8 mouse cellular contexts compared by ENCODE assay signal in the genomic region with DNA sequence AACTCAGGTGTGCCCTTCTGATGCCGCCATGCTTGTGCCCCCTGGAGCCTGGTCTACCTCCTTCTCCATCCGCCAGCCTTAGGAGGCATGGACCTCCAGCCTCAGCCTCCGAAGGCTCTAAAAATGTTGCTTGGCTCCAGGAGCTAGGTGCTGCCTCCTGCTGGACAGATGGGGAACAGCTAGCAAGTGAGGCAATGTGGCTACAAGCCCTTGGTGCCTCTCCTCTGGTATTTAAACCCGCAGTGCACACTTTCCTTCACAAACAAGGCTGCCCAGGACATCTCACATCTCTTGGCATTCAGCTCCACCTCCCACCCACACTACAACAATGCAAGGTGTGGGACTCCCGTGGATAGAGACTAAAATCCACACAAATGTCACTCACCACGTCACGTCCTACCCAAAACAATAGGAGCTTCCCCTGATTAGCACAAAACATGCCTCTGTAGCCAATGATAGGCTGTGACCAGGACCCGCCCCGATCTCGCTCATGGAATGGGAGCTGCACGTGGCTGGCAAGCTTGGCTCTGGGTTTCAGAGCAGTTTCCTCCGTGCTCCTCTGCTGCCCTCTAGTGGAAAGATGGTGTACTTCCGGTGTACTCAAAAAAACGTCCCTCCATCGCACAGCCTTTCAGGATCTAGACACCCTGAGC. TPM values are rescaled to one million over a fixed set of nuclear protein-coding genes. Genes with fewer than 3 reads are reported as not detected.
DNase-seq lines count a peak whose midpoint lies in the region; ATAC-seq lines count a peak whose summit lies in the region.

No protein-coding gene starts in this region.

- no peaks in the 10 kb centered on the region for H3K36me3 ChIP-seq in forebrain, embryonic 10.5 days (replicated peaks)
- no peaks in the 10 kb centered on the region for H3K36me3 ChIP-seq in heart, embryonic 16.5 days (ENCODE audit: control insufficient read depth, insufficient read depth)
- H3K36me3 ChIP-seq in liver, embryonic 15.5 days (replicated peaks), result no peaks in the 10 kb centered on the region
- H3K36me3 ChIP-seq in neural tube, embryonic 12.5 days, result no peaks in the 10 kb centered on the region

- peak overlapping the region; percentile 73 for H3K4me2 ChIP-seq in heart, embryonic 16.5 days (ENCODE audit: low read depth, low read length)
- H3K4me2 ChIP-seq in liver, embryonic 15.5 days, result peak overlapping the region; percentile 66
- H3K4me2 ChIP-seq in neural tube, embryonic 12.5 days (replicated peaks), result peak overlapping the region; percentile 54

- 4% methylated on average over 15 of the region's 15 CpGs for WGBS in forebrain, embryonic 10.5 days
- 2% methylated on average over 15 of the region's 15 CpGs for WGBS in heart, embryonic 16.5 days
- 2% methylated on average over 15 of the region's 15 CpGs for WGBS in liver, embryonic 15.5 days (ENCODE audit: insufficient replicate concordance)
- WGBS in neural tube, embryonic 12.5 days, result 4% methylated on average over 15 of the region's 15 CpGs

- peak overlapping the region; percentile 84 for H3K27ac ChIP-seq in forebrain, embryonic 10.5 days
- peak overlapping the region; percentile 81 for H3K27ac ChIP-seq in heart, embryonic 16.5 days (ENCODE audit: low read length)
- H3K27ac ChIP-seq in liver, embryonic 15.5 days (replicated peaks), result peak overlapping the region; percentile 57; the same call in 1 of the 2 replicates
- H3K27ac ChIP-seq in neural tube, embryonic 12.5 days, result no peak overlapping the region; the same call in 1 of the 2 replicates

- DNase-seq in c-Kit-negative CD71-positive TER-119-positive erythroid progenitor cells, embryonic 14.5 days (ENCODE audit: low read depth, low spot score), result peak; percentile 84
- DNase-seq in forebrain, embryonic 10.5 days (ENCODE audit: extremely low spot score, low spot score), result peak; percentile 97
- peak; percentile 95 for DNase-seq in kidney, postnatal 36 days
- DNase-seq in telencephalon, adult 2 months (ENCODE audit: low read depth, low spot score), result peak; percentile 93

- 0 out of 2 replicates have a peak, but pooled peaks cover 7% of the 10 kb centered on the region for H3K27me3 ChIP-seq in forebrain, embryonic 10.5 days (ENCODE audit: poor library complexity, severe bottlenecking)
- H3K27me3 ChIP-seq in heart, embryonic 16.5 days (ENCODE audit: control insufficient read depth, insufficient read depth, low read length), result no peaks in the 10 kb centered on the region
- 0 out of 2 replicates have a peak, but pooled peaks cover 6% of the 10 kb centered on the region for H3K27me3 ChIP-seq in liver, embryonic 15.5 days
- no peaks in the 10 kb centered on the region for H3K27me3 ChIP-seq in neural tube, embryonic 12.5 days (replicated peaks)

- H3K4me3 ChIP-seq in forebrain, embryonic 10.5 days, result peak overlapping the region; percentile 45
- H3K4me3 ChIP-seq in heart, embryonic 16.5 days (ENCODE audit: low read length), result peak overlapping the region; percentile 38
- H3K4me3 ChIP-seq in liver, embryonic 15.5 days (replicated peaks), result peak overlapping the region; percentile 27
- peak overlapping the region; percentile 15; the same call in 1 of the 2 replicates for H3K4me3 ChIP-seq in neural tube, embryonic 12.5 days

- H3K9me3 ChIP-seq in forebrain, embryonic 10.5 days, result no peaks in the 10 kb centered on the region
- no peaks in the 10 kb centered on the region for H3K9me3 ChIP-seq in heart, embryonic 16.5 days (replicated peaks; ENCODE audit: control insufficient read depth, low read length)
- H3K9me3 ChIP-seq in liver, embryonic 15.5 days (replicated peaks), result no peaks in the 10 kb centered on the region
- no peaks in the 10 kb centered on the region for H3K9me3 ChIP-seq in neural tube, embryonic 12.5 days

- ATAC-seq in CD4-positive, CD25-positive, alpha-beta regulatory T cell, adult 4 months, result peak; percentile 85
- peak; percentile 91 for ATAC-seq in heart, embryonic 16.5 days (replicated peaks; ENCODE audit: extremely low read depth, insufficient read depth, low FRiP score)
- ATAC-seq in liver, embryonic 15.5 days (ENCODE audit: insufficient read depth), result peak; percentile 81
- peak; percentile 96 for ATAC-seq in neural tube, embryonic 12.5 days (ENCODE audit: low FRiP score, low read depth)

- peaks cover 20% of the 10 kb centered on the region for H3K4me1 ChIP-seq in forebrain, embryonic 10.5 days
- H3K4me1 ChIP-seq in heart, embryonic 16.5 days (ENCODE audit: control insufficient read depth, insufficient read depth, low read length), result peaks cover 4% of the 10 kb centered on the region; the same call in 1 of the 2 replicates
- peaks cover 15% of the 10 kb centered on the region for H3K4me1 ChIP-seq in liver, embryonic 15.5 days (replicated peaks)
- peaks cover 6% of the 10 kb centered on the region; the same call in 1 of the 2 replicates for H3K4me1 ChIP-seq in neural tube, embryonic 12.5 days

- H3K9ac ChIP-seq in heart, embryonic 16.5 days (ENCODE audit: low read length), result peak overlapping the region; percentile 42
- no peak overlapping the region for H3K9ac ChIP-seq in liver, embryonic 15.5 days
- H3K9ac ChIP-seq in neural tube, embryonic 12.5 days, result 0 out of 2 replicates have a peak overlapping the region, but pooled peaks have one; percentile 33

RNA-seq across cellular contexts. Expression of a gene that starts 20.2 kb away (rescaled TPM):
- under 1 TPM in 1 of 2 experiments, not detected in 1; 0.30 TPM for polyA plus RNA-seq in CD4-positive, CD25-positive, alpha-beta regulatory T cell, adult 4 months (2017; shearing (Covaris generic))
- 32.6 and 35.6 TPM in 2 replicates for polyA plus RNA-seq in forebrain, embryonic 10.5 days (2016; fragmentation: Nextera tagmentation; extraction: Ambion mirVana)
- 132 and 209 TPM in 2 replicates for polyA plus RNA-seq in heart, embryonic 16.5 days (2015; fragmentation: Nextera tagmentation; extraction: Ambion mirVana)
- 114 and 118 TPM in 2 replicates for polyA plus RNA-seq in liver, embryonic 15.5 days (2015; fragmentation: Nextera tagmentation; extraction: Ambion mirVana)
- 5.4 and 6.8 TPM in 2 replicates for polyA plus RNA-seq in neural tube, embryonic 12.5 days (2016; fragmentation: Nextera tagmentation; extraction: Ambion mirVana)

RNA-seq across cellular contexts. Expression of a gene that starts 30.0 kb away (rescaled TPM):
- polyA plus RNA-seq in CD4-positive, CD25-positive, alpha-beta regulatory T cell, adult 4 months (2017; shearing (Covaris generic)), result not detected
- polyA plus RNA-seq in forebrain, embryonic 10.5 days (2016; fragmentation: Nextera tagmentation; extraction: Ambion mirVana), result not detected in 2 replicates
- polyA plus RNA-seq in heart, embryonic 16.5 days (2015; fragmentation: Nextera tagmentation; extraction: Ambion mirVana), result 0.14 TPM in 1 of 2 replicates, not detected in the other
- polyA plus RNA-seq in liver, embryonic 15.5 days (2015; fragmentation: Nextera tagmentation; extraction: Ambion mirVana), result 0.06 TPM in 1 of 2 replicates, not detected in the other
- 0.05 TPM in 1 of 2 replicates, not detected in the other for polyA plus RNA-seq in neural tube, embryonic 12.5 days (2016; fragmentation: Nextera tagmentation; extraction: Ambion mirVana)

RNA-seq across cellular contexts. Expression of a gene that starts 43.9 kb away (rescaled TPM):
- under 1 TPM; 0.44 to 0.97 TPM for polyA plus RNA-seq in CD4-positive, CD25-positive, alpha-beta regulatory T cell, adult 4 months (2017; shearing (Covaris generic))
- 34.4 and 37.1 TPM in 2 replicates for polyA plus RNA-seq in forebrain, embryonic 10.5 days (2016; fragmentation: Nextera tagmentation; extraction: Ambion mirVana)
- 127 and 215 TPM in 2 replicates for polyA plus RNA-seq in heart, embryonic 16.5 days (2015; fragmentation: Nextera tagmentation; extraction: Ambion mirVana)
- 107 and 121 TPM in 2 replicates for polyA plus RNA-seq in liver, embryonic 15.5 days (2015; fragmentation: Nextera tagmentation; extraction: Ambion mirVana)
- polyA plus RNA-seq in neural tube, embryonic 12.5 days (2016; fragmentation: Nextera tagmentation; extraction: Ambion mirVana), result 4.1 and 4.2 TPM in 2 replicates

RNA-seq across cellular contexts. Expression of a gene that starts 44.0 kb away (rescaled TPM):
- not detected for polyA plus RNA-seq in CD4-positive, CD25-positive, alpha-beta regulatory T cell, adult 4 months (2017; shearing (Covaris generic))
- polyA plus RNA-seq in forebrain, embryonic 10.5 days (2016; fragmentation: Nextera tagmentation; extraction: Ambion mirVana), result 0.09 and 0.12 TPM in 2 replicates
- 0.53 and 0.75 TPM in 2 replicates for polyA plus RNA-seq in heart, embryonic 16.5 days (2015; fragmentation: Nextera tagmentation; extraction: Ambion mirVana)
- polyA plus RNA-seq in liver, embryonic 15.5 days (2015; fragmentation: Nextera tagmentation; extraction: Ambion mirVana), result not detected in 2 replicates
- polyA plus RNA-seq in neural tube, embryonic 12.5 days (2016; fragmentation: Nextera tagmentation; extraction: Ambion mirVana), result 0.18 TPM in 1 of 2 replicates, not detected in the other

RNA-seq across cellular contexts. Expression of a gene that starts 59.5 kb away (rescaled TPM):
- polyA plus RNA-seq in CD4-positive, CD25-positive, alpha-beta regulatory T cell, adult 4 months (2017; shearing (Covaris generic)), result not detected
- polyA plus RNA-seq in forebrain, embryonic 10.5 days (2016; fragmentation: Nextera tagmentation; extraction: Ambion mirVana), result not detected in 2 replicates
- polyA plus RNA-seq in heart, embryonic 16.5 days (2015; fragmentation: Nextera tagmentation; extraction: Ambion mirVana), result 1.4 and 6.0 TPM in 2 replicates
- 0.22 and 0.29 TPM in 2 replicates for polyA plus RNA-seq in liver, embryonic 15.5 days (2015; fragmentation: Nextera tagmentation; extraction: Ambion mirVana)
- not detected in 2 replicates for polyA plus RNA-seq in neural tube, embryonic 12.5 days (2016; fragmentation: Nextera tagmentation; extraction: Ambion mirVana)
